Mouse (Mus musculus) cerebellum, adult 9-10 months (tissue): ENCODE results near the gene Sept9.

ENCODE experiments used
- DNase-seq: peaks from one replicate; pipeline ENCODE4 v3.0.0; 2022

The Sept9 gene

DNA sequence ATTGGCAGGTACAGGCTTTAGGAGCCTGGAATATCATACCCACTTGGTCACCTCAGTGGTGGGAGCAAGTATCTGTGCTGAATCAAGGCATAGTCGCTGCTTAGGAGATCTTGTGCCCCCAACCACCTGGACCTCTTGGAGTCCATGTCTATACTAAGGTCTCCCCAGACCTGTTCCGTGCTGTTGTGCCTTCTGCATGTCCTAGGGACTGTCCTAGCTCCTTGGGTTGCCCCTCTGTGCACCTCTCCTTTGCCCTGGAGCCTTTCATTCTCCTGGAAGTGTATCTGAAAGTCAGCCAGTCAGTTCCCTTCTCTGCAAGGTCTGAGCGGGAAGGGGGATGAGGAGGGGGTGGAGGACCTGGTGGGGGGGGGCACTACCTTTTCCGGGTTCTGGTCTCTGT is 68.4 kb downstream of the Sept9 start:
- DNase-seq, result no peak

DNA sequence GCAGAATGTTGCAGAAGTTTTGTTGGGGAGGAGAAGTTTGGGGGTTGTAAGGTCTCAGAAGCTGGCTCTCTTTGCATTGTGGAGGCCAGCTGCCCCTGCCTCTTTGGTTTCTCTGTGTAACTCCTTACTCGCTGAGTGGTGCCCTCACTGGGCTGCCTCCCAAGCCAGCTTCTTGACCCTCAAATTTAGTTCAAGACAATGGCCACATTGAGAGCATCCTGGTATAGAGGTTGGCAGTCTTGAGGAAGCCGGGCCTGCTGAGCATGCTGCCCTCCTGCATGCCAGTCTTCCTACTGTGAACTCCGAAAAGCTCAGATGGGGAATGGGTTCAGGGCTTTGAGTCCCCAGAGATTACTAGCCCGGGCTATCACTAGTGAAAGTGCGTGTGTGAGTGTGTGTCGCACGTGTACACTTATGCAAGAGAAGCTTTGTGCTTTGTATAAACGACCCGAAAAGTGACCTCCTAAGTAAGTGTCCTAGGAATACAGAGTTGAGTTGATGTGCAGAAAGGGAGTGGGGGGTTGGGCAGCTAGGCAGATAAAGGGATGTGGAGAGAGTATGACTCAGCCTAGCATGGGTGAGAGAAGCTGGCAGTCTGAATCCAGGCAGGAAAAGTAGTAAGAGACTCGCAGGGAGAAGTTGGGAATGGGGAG is 69.0 kb downstream of the Sept9 start:
- DNase-seq, result no peak

DNA sequence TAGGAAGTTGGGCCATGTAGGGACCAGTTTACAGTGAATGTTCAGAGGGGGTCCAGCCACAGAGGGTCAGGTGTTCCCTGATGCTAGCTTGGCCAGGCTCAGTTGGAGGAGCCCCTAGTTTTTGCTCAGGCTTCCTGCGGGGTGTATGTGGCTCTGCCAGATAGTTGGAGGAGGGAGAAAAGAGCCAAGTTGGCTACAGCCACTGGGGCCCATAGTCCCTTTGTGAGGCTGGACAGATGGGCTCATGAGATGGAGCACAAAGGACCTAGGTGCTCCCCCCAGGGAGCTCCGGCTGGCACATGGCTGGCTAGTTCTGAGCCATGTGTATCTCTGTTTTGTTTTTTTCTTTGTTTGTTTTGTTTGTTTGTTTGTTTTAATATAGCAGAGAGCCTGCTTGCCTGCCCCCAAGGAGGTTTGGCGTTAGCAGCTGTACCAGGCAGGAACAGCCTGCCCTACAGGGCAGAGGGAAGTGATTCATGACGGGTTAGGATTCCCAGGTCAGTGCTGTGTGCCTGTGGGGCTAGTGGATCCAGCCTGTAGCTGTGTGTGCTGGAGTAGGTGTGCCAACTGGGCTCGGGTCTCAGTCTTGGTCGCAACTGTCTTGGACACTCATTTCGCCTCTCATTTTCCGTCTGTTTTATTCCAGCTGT is 69.7 kb downstream of the Sept9 start:
- no peak for DNase-seq

DNA sequence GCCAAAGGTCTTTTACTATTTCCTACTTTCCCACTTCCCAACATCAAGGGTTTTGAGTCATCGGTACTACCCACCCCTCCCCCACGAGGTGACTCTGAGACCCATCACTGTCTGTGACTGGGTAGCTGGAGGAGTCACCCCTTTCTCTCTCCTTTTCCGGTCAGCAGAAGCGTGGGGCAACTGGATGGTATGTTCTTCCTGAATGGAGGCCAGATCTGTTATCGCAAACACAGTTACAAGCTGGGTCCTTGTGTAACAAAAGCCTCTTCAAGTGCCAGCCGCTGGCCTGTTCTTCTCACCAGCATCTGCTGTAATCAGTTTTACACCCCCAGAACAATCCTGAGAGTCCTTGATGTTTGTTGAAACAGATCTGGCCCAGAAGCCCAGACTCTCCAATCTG is 70.5 kb downstream of the Sept9 start:
- no peak for DNase-seq

DNA sequence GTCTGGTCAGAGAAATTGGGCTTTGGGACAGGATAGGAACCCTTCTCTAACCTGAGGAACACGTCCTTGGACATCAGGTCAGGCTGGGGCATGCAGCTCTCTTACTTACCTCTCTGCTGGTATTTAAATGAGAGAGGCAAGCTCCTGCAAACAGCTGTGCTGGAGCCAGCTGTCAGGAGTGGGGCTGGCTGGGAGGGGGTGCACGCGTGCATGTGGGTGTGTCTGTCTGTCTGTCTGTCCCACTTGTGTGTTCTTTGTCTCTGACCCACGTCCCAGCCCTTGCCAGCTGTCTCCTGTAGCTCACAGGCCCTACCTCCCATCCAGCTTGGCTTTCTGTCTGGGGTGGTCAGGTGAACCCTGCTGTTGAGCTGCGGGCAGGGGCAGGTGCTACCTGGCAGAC is 75.5 kb downstream of the Sept9 start:
- DNase-seq, result no peak

DNA sequence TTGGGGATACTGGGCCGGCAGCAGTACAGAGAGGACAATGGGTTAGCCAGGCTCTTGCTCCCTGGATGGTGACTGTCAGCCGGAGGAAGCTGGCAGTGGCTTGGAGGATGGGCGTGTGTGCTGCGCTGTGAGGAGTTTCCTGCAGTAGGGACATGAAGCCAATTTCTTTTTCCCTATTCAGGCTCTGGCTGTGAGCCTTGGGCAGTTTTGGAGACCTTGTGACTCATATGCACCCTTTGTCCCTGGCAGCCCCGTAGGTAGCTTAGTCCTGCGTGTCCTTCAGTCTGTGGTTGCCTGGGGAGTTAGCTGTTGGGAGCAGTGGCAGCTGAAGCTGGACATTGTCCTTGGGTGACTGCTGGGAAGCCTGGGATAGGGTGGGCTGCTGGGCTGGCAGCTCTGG is 76.5 kb downstream of the Sept9 start:
- no peak for DNase-seq

DNA sequence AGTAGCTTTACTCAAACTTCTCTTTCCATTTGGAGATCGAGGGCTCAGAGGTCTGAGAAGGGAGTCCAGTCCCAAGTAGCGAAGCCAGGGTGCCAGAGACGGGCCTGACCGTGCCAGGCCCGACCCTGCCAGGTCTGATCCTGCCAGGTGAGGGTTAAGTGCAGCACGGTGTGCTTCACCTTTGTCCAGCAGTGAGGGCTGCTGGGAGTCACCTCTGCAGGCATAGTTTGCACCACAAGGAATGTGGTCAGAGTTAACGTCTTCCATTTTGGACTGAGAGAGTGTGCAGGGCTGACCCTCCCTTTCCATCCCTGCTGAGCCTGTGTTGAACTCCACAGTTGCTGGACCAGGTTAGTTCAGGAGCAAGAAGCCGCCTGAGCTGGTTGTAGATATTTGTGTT is 77.5 kb downstream of the Sept9 start:
- no peak for DNase-seq

DNA sequence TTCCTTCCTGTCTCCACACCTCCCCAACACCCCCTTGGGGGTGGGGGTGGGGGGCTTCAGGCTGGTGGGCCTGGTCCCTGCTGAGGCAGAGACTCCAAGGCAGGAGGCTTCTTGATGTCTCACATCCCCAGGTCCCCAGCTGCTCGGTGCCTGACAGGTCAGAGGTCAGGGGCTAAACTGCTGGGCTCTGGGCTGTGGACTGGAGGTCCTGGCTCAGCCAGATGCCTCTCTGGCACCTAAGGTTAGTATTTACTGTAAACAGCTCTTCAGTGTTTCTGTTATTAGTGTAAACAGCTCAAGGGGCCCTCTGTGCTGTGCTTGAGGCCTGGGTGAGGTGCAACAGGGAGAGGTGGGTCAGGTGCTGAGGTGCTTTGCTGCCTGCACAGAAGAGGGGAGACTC is 78.7 kb downstream of the Sept9 start:
- no peak for DNase-seq

DNA sequence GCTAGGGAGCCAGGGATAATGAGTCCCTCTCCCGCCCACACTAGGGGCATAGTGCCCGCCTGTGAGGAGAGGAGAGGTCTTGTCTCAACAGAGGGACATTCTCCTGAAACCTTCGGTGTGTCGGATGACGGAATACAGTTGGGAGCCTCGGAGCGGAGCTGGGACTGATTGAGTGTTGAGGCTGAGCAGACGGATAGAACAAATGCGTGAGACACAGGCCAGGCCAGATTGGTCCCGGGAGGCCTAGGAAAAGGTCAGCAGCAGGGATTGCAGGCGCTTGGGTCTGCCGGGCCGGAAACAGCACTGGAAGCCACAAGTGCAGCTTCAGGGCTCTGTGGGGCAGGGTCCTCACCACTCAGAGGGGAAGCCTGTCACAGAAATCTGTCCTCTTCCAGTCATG is 79.1 kb downstream of the Sept9 start:
- no peak for DNase-seq

DNA sequence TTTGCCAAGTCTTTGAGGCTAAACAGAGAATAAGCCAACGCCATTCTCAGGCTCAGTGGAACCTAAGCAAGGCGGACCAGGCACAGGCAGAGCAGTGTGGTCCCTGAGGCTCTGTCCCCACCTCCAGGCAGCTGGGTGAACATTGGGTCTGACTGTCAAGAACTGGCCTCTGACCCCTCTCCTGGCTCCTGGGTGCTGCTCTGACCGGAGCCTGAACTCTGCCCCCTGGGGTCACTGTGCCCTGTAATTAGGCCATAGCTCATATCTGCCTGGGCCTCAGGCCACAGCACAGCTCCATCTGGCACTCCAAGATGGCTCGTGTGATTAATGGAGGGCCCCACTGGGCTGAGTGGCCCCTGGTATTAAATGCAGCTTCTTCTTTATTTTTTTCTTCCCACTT is 80.5 kb downstream of the Sept9 start:
- no peak for DNase-seq

DNA sequence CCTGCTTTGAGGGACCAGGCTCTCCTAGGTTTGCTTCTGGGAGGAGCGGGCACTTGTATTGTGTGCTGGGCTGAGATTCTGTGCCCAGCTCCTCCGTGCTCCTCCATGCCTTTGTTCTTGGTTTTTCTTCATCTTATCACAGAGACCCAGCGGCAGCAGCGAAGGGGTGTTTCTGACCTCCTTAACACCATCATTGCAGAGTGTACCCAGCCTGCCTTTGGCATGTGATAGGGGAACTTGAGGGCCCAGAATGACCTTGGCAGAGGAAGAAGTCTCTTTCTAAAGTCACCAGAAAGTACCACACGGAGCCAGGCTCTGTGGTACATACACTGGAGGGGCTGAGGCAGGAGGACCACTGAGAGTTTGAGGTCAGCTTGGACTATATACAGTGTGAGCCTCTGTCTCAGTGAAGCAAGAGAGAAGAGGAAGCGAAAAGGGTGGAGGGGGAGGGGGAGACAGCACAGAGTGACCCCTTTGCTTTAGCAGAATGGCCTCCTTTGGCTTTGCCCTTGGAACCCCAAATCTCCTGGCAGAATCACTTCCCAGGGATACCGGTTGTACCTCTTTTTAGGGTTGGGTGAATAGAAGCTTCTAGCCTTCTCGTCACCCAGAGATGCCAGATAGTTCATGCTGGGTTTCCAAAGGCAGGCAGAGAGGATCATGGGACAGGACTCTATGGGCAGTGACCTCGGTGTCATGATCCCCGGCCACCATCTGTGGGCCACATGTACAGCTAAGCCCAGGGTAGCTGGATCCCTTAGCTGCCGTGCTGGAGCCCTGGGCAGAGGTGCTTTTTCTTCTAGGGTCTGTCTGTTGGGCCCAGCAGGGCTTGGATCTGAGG is 83.8 kb downstream of the Sept9 start:
- no peak for DNase-seq

DNA sequence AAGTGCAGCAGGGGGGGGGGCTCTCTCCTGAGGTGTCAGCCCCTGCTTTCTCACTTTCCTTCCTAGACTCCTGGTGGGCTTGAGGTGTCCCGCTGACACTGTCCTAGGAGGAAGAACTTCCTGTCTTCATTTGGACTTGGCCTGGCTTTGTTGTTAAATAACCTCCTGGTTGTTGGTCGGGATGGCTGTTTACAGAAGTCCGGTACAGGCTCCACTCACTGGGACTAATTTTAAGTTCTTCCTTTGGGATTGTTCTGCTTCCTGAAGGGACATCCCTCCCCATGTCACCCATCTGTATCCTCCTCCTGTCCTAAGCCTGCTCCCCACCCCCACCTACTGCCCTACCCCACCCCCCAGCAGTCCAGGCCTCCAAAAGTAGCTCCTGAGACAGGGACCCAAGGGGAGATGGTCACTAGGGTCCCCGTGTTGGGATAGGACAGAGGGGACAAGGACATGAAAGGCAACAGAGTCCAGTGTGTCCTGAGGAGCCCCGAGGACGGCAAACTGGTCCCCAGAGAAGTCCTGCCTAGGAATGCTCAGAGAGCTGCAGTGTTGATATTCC is 84.5 kb downstream of the Sept9 start:
- no peak for DNase-seq

DNA sequence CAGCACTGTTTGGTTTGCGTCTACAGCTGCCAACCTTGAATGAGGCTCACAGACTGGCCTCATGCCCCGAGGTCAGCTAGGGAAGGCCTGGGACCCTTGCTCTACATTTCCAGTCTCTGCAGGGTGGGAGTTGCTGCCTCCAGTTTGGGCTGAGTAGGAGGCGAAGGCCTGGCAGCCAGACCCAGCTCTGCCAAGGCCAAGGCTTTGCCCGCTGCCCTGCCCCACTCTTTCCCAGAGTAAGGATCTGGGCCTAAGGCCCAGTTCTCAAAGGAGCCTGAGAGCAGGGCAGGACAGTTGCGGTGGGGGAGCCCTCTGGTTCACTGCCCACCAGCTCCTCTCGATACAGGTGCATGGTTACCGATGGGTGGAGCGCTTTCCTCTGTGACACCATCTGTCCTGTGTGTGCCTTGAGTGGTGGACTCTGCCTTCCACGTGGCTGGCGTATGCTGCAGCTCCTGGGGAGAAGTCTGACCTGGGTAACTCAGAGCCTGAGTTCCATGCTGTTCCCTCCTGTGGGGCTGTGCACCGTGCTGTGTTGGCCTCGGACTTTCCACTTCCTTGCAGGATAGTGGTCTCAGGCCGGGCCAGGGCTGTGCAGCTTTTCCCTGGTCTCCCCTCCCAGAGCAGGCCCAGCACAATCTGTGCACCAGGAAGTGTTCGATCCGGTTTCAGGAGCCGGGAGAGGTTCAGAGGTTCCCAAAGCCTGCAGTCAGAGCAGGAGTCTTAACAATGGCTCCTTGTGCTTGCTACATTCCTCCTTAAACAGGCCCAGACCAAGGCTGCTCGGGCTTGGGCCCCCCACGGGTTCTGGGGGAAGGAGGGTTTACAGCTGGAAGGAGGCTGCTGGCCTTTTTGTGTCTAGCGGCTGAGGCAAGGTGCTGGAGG is 85.5 kb downstream of the Sept9 start:
- DNase-seq, result no peak

DNA sequence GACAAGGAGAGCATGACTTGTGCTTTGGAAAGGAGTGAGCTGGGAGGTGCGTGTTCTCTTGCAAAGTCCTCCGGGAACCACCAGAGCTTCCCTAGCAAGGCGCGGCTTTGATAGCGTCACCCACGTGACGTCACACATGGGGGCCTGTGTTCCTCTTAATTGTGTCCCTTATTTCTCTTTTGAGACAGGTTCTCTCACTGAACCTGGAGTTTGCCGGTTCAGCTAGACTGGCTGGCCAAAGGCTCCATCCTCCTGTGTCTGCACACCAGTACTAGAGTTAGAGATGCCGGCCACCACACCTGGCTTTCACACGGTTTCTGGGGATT is 86.1 kb downstream of the Sept9 start:
- DNase-seq, result no peak

DNA sequence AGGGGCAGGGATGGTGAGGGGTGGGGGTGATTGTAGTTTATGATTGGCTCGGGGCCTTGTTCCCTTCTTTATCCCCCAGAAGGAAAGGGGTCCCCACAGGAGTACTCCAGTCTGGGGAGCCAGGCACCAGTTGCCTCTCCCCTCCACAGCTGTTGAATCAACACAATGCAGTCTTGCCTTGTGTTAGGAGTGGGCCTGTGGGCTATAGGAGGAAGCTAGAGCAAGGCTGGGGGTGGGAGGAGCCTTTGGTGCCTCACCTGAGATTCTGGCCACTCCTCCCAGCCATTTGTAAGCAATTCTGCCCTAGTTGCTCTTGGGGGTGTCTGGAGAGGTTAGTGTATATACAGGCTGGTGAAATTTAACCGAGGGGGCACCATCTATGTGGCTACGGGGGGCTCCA is 88.3 kb downstream of the Sept9 start:
- DNase-seq, result no peak

DNA sequence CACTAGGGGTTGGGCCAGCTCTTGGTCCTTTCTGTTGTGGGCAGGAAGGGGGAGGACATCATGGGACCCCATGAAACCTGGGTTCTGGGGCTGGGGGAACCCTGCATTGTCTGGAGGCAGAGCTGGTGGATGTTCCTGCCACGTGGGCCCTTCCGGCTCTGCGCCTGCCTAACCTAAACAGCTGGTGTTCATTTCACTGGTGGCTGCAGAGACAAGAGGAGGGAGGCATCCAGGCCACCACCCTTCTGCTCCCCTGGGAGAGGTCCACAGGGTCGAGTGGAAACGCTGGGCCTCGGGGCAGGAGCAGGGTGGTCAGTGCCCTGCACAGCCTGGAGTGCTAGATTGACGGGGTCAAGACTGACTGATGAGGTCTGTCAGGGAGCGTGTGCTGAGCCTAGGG is 89.3 kb downstream of the Sept9 start:
- no peak for DNase-seq

DNA sequence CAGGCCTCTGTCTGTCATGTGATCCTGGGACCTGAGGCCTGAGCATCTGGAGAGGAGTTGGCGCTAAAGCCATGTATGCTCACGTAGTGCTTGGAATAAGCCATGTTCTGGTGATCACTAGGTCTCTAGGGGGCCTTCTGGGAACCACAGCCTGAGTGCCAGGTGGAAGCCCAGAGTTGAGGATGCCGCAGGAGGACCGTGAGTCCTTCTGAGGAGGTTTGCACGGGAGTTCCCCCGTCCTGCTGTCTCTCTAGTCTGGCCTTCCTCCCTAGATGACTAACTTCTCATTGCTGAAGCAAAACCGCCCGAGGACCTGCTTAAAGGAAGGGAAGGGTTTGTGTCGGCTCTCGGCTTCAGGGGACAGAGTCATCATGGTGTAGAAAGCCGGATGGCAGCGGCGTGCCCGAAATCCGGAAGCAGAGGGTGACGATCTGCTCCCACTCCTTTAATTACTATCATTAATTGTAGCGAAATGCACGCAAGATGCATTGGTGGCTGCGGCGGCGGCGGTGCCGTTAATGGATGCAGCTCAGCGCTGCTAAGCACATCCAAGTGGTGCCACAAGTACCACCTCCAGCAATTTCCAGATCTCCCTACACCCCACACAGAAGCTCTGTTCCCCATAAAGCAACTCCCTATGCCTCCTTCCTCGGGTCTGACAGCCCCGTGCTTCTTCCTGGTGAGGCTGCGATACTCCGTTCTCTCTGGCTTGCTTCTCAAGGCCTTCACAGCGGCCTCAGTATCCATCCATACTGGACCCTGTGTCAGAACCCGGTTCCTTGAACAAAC is 92.0 kb downstream of the Sept9 start:
- DNase-seq, result no peak

DNA sequence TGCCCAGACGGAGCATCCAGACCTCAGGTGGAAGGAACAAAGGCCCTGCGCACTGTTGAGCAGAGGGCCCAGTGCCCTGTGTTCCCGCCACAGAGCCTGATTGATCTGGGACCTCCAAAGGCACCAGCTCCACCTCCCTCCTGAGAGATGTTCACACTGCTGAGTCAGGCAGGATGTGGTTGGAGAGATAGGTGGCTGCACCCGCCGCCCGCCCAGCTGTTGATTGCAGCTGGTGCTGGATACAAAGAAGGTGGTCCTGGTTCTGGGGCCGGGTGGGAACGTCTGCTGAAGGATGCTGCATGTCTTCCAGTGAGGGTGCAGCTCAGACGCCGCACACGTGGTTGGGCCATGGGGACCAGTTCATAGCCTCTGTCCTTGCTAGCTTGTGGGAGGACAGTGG is 93.0 kb downstream of the Sept9 start:
- no peak for DNase-seq

DNA sequence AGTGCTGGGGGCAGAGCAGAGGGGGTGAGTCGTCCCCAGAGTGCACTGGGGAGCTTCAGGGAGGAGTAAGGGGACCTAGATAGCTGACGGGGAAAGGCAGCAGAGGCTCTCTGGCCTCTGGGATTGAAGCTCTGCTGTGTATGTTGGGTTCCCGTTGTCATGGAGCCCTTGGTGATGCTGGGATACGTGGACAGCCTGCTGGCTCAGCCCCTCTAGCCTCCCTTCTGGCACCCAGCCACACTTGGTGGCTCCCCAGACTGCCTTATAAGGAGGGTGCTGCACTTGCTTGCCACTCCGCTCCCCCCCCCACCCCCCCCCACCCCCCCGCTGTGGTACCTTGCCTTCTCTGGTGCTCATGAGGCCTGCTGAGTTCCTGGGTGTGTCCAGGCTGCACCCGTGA is 95.8 kb downstream of the Sept9 start:
- DNase-seq, result no peak

DNA sequence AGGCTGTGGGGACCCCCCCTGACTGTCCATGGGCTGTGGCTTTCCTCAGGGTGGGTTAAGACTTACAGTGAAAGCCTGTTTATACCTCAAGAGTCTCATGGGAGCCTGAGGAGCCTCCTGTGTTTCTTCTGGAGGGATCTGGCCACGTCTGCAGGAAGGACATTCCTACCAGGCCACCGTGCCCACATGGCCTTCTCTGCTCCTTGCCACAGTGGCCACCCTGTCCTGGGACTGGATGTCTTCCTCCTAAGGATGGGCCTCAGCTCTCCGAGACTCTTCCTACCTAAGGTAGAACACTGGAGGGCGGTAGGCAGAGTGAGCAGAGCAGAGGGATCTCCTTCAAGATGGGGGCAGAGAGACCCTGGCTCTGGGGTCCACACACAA is 96.6 kb downstream of the Sept9 start:
- DNase-seq, result no peak

DNA sequence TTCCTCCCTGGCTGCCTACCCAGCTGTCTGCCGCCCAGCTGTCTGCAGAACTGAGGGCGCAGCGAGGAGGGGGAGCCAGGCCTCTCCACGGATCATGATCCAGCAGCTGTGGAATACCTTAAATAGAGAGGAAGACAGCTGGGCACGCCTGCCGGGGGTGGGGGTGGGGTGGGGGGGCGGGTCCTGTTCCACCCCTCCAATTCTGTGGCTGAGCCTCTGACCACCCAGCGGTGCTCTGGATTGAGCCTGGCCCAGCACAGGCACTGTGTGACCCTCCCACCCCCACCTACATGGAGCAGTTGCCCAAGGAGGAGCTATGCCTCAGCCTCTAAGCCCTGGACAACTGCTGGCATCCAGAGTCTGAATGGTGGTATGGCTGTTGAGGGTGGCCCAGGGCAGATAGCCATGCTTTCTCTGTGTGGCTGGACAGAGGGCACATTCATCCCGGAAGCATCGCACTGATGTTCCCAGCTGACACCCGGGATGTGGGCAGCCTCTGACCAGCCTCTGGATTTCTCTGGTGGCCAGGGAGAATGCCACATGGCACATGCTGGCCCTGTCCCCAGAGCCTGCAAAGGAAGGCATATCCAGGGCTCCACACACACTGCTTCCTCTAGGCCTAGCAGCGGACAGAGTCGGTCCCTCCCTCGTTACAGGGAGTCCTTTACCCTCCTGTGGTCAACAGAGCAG is 97.2 kb downstream of the Sept9 start:
- DNase-seq, result no peak
